Mouse (Mus musculus) intestine, embryonic 16.5 days (tissue): ENCODE data around the gene Asb4. TPM values are rescaled to one million over a fixed set of nuclear protein-coding genes. Genes with fewer than 3 reads are reported as not detected.

Source experiments
- ATAC-seq: fragments of 200-750 bp; cut with Nextera tagmentation; 2 replicates; pipeline ENCODE4 v1.8.0; 2017; ENCODE audit warnings: moderate TSS enrichment, moderate library complexity
- H3K27ac ChIP-seq: fragments of 300-500 bp; sonication (generic); 2 replicates; pipeline ENCODE4 v1.5.1; 2014; ENCODE audit warnings: mild to moderate bottlenecking, low read length
- H3K27me3 ChIP-seq: fragments of 300-500 bp; sonication (generic); replicated peaks from 2 replicates; pipeline ENCODE4 v1.6.1; 2014; ENCODE audit warnings: low read length, control low read depth, mixed read lengths; ENCODE audit not compliant: control insufficient read depth, insufficient read depth
- H3K36me3 ChIP-seq: fragments of 300-500 bp; sonication (generic); 2 replicates; pipeline ENCODE4 v1.6.1; 2014; ENCODE audit warnings: low read length, control low read depth; ENCODE audit not compliant: control insufficient read depth, insufficient read depth
- H3K4me1 ChIP-seq: fragments of 300-500 bp; sonication (generic); 2 replicates; pipeline ENCODE4 v1.6.1; 2014; ENCODE audit warnings: low read length, control low read depth, mixed read lengths; ENCODE audit not compliant: control insufficient read depth, insufficient read depth
- H3K4me2 ChIP-seq: fragments of 300-500 bp; sonication (generic); 2 replicates; pipeline ENCODE4 v1.6.1; 2014; ENCODE audit warnings: low read depth, low read length, control low read depth
- H3K4me3 ChIP-seq: fragments of 300-500 bp; sonication (generic); 2 replicates; pipeline ENCODE4 v1.5.1; 2014; ENCODE audit warnings: mild to moderate bottlenecking, low read length
- H3K9ac ChIP-seq: fragments of 300-500 bp; sonication (generic); 2 replicates; pipeline ENCODE4 v1.6.1; 2014; ENCODE audit warnings: low read depth, low read length
- H3K9me3 ChIP-seq: fragments of 300-500 bp; sonication (generic); 2 replicates; pipeline ENCODE4 v1.6.1; 2016; ENCODE audit warnings: low read length, control low read depth; ENCODE audit not compliant: control insufficient read depth
- WGBS: fragments of 180-500 bp; shearing (Covaris S2); extraction: QIAGEN DNeasy Blood & Tissue Kit; methylation state at CpG from one replicate; pipeline ENCODE4 v1.1.7; 2014; 5-methylcytosine and 5-hydroxymethylcytosine counted together
- polyA plus RNA-seq: library from polyadenylated mRNA; unstranded; fragments of >200 nt; fragmentation: Nextera tagmentation; extraction: Ambion mirVana; gene quantifications from 2 replicates; pipeline ENCODE4 v1.2.1, GENCODE M21; 2015

The Asb4 gene
- polyA plus RNA-seq, 1 experiment from 2014 or later = 14.0 TPM

- H3K9ac ChIP-seq = no peak overlapping the region
- no peak overlapping the region for H3K27ac ChIP-seq
- no peak for ATAC-seq
- H3K4me1 ChIP-seq = 0 out of 2 replicates have a peak, but pooled peaks cover 4% of the 10 kb centered on the region
- no peak overlapping the region for H3K4me3 ChIP-seq
- WGBS = 79% methylated on average over 4 of the region's 4 CpGs
- no peaks in the 10 kb centered on the region for H3K9me3 ChIP-seq
- H3K27me3 ChIP-seq = no peaks in the 10 kb centered on the region
- no peaks in the 10 kb centered on the region for H3K36me3 ChIP-seq
- H3K4me2 ChIP-seq = no peak overlapping the region
Measured at GRCm38 (mm10) chr6:5409676-5410075, 26.5 kb downstream of the Asb4 start.

GRCm38 (mm10) chr6:5410697-5411391 is 27.7 kb downstream of the Asb4 start:
- Histone ChIP-seq H3K4me3 (no peak overlapping the region), H3K27me3 (no peaks in the 10 kb centered on the region), H3K36me3 (no peaks in the 10 kb centered on the region), H3K4me2 (no peak overlapping the region), H3K9ac (no peak overlapping the region), H3K27ac (no peak overlapping the region), H3K9me3 (no peaks in the 10 kb centered on the region), H3K4me1 (0 out of 2 replicates have a peak, but pooled peaks cover 4% of the 10 kb centered on the region)
- peak; percentile 90 for ATAC-seq
- WGBS = 49% methylated on average over 6 of the region's 6 CpGs

- ATAC-seq = no peak
- Histone ChIP-seq H3K4me1 (0 out of 2 replicates have a peak, but pooled peaks cover 1% of the 10 kb centered on the region), H3K4me2 (no peak overlapping the region), H3K27ac (no peak overlapping the region), H3K36me3 (no peaks in the 10 kb centered on the region), H3K9ac (no peak overlapping the region), H3K27me3 (no peaks in the 10 kb centered on the region), H3K4me3 (no peak overlapping the region), H3K9me3 (no peaks in the 10 kb centered on the region)
- 40% methylated on average over 8 of the region's 8 CpGs for WGBS
Measured at GRCm38 (mm10) chr6:5413282-5413681, 30.1 kb downstream of the Asb4 start.

GRCm38 (mm10) chr6:5421442-5421841 is 38.3 kb downstream of the Asb4 start:
- no peaks in the 10 kb centered on the region for H3K36me3 ChIP-seq
- no peak for ATAC-seq
- no peaks in the 10 kb centered on the region for H3K27me3 ChIP-seq
- no peak overlapping the region for H3K9ac ChIP-seq
- H3K27ac ChIP-seq = no peak overlapping the region
- no peaks in the 10 kb centered on the region for H3K9me3 ChIP-seq
- H3K4me3 ChIP-seq = no peak overlapping the region
- H3K4me2 ChIP-seq = no peak overlapping the region
- no peaks in the 10 kb centered on the region for H3K4me1 ChIP-seq
- 92% methylated on average over 2 of the region's 2 CpGs for WGBS

- ATAC-seq = no peak
- 94% methylated on average over 3 of the region's 3 CpGs for WGBS
- no peaks in the 10 kb centered on the region for H3K27me3 ChIP-seq
- H3K4me1 ChIP-seq = no peaks in the 10 kb centered on the region
- H3K4me3 ChIP-seq = no peak overlapping the region
- H3K4me2 ChIP-seq = no peak overlapping the region
- H3K9ac ChIP-seq = no peak overlapping the region
- H3K9me3 ChIP-seq = no peaks in the 10 kb centered on the region
- H3K36me3 ChIP-seq = no peaks in the 10 kb centered on the region
- no peak overlapping the region for H3K27ac ChIP-seq
Measured at GRCm38 (mm10) chr6:5422386-5422785, 39.2 kb downstream of the Asb4 start.

GRCm38 (mm10) chr6:5423594-5423993 is 40.4 kb downstream of the Asb4 start:
- 89% methylated on average over 15 of the region's 15 CpGs for WGBS
- no peaks in the 10 kb centered on the region for H3K27me3 ChIP-seq
- no peak overlapping the region for H3K9ac ChIP-seq
- H3K27ac ChIP-seq = no peak overlapping the region
- no peaks in the 10 kb centered on the region for H3K36me3 ChIP-seq
- H3K4me2 ChIP-seq = no peak overlapping the region
- no peak for ATAC-seq
- no peak overlapping the region for H3K4me3 ChIP-seq
- no peaks in the 10 kb centered on the region for H3K9me3 ChIP-seq
- H3K4me1 ChIP-seq = no peaks in the 10 kb centered on the region

GRCm38 (mm10) chr6:5427033-5427432 is 43.8 kb downstream of the Asb4 start:
- Histone ChIP-seq H3K9ac (no peak overlapping the region), H3K27me3 (no peaks in the 10 kb centered on the region), H3K4me3 (no peak overlapping the region), H3K4me1 (no peaks in the 10 kb centered on the region), H3K4me2 (no peak overlapping the region), H3K9me3 (no peaks in the 10 kb centered on the region), H3K36me3 (no peaks in the 10 kb centered on the region), H3K27ac (no peak overlapping the region)
- ATAC-seq = no peak
- 86% methylated on average over 2 of the region's 2 CpGs for WGBS

GRCm38 (mm10) chr6:5429562-5429961 is 46.4 kb downstream of the Asb4 start:
- no peaks in the 10 kb centered on the region for H3K4me1 ChIP-seq
- H3K9ac ChIP-seq = no peak overlapping the region
- no peak for ATAC-seq
- no peaks in the 10 kb centered on the region for H3K9me3 ChIP-seq
- no peaks in the 10 kb centered on the region for H3K36me3 ChIP-seq
- no peak overlapping the region for H3K27ac ChIP-seq
- no peak overlapping the region for H3K4me3 ChIP-seq
- no peaks in the 10 kb centered on the region for H3K27me3 ChIP-seq
- H3K4me2 ChIP-seq = no peak overlapping the region
- WGBS = 90% methylated on average over 4 of the region's 4 CpGs

- no peak overlapping the region for H3K9ac ChIP-seq
- no peaks in the 10 kb centered on the region for H3K27me3 ChIP-seq
- 93% methylated on average over 4 of the region's 4 CpGs for WGBS
- no peaks in the 10 kb centered on the region for H3K36me3 ChIP-seq
- H3K4me3 ChIP-seq = no peak overlapping the region
- ATAC-seq = no peak
- no peaks in the 10 kb centered on the region for H3K4me1 ChIP-seq
- H3K27ac ChIP-seq = no peak overlapping the region
- no peaks in the 10 kb centered on the region for H3K9me3 ChIP-seq
- no peak overlapping the region for H3K4me2 ChIP-seq
Measured at GRCm38 (mm10) chr6:5429982-5430550, 46.9 kb downstream of the Asb4 start.
